Mouse (Mus musculus) G1E-ER4 (cell line): ENCODE measurements around the gene Mettl24. TPM values are rescaled to one million over a fixed set of nuclear protein-coding genes. Genes with fewer than 3 reads are reported as not detected.

Experiments
- GATA1 ChIP-seq: IDR thresholded peaks from one replicate; pipeline ENCODE4 v1.8.0; 2012; ENCODE audit warnings: low read length, inconsistent platforms
- polyA plus RNA-seq: library from polyadenylated mRNA; stranded (reverse); fragments of >175 nt; gene quantifications from 2 replicates; pipeline ENCODE4 v1.2.3, GENCODE M21; 2012

Mettl24 gene
- polyA plus RNA-seq = not detected in 2 replicates

- no peak for TF ChIP-seq GATA1
Observed at GRCm38 (mm10) chr10:40683092-40683867, at the start of gene Mettl24. TSS of gene Mettl24 (plus strand) at chr10:40683282.

DNA sequence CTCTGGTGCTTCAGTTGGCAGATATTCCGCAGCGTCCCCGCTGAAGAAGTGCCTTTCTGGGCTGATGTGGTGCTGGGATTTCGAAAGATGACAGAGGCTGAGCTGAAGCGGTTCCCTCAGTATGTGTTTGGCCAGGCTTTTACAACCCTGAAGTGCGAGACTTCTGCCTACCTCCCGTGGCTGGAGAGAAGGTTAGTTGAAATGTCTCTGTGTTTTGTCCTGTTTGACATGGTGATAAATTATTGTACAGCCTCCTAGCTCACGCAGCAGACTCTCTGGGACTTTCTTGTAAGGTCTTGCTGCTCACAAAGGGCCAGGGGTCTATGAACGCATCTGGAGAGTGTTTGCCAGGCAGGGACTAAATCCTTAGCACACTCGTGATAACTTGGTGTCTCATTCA, 45.8 kb upstream of the Mettl24 start:
- TF ChIP-seq GATA1 = no peak

- TF ChIP-seq GATA1 = no peak
Observed at GRCm38 (mm10) chr10:40638276-40638675, 44.8 kb upstream of the Mettl24 start.

DNA sequence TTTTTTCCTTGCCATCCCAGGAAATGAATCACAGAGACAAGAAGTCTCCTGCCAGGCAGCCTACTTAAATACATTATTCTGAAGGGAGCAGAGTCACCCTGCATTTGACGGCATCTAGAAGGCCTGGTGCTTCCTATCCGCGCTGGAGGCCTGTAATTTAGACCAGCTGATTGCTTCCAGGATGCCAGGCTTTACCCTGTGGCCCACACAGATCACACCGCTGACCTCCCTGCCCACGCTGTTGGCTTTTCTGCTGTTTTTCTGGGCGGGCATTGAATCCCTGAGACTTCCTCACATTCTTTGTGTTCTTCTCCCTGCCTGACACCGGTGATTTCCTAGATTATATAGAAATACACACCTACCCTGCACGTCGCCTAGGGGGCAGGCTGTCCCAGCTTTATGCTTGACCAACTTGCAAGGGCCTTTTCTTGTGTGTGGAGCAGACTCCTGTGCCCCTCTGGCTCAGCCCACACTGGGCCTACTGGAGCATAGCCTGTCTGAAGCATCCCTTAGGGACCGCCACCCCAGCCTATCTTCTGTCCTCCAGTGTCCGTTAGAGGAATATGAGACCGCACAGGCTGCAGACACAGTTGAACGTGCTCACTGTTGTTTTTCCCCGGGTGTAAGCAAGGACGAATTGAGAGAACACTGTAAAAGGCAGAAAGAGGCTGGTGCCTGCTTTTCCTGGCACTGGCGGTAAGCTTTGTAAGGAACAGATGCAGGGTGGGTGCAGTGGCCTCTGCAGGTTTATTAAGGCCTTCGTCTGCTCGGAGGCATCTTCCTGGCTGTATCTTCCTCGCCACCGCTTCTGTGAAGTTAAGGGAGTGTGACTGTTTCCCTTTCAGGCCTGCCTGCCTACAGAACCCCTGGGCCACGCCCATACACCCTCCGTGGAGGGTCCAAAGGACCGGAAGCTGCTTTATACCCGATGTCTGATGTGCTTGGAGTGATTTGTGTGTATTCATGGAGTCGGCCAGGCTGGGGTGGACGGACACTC, 44.0 kb upstream of the Mettl24 start:
- TF ChIP-seq GATA1 = no peak

DNA sequence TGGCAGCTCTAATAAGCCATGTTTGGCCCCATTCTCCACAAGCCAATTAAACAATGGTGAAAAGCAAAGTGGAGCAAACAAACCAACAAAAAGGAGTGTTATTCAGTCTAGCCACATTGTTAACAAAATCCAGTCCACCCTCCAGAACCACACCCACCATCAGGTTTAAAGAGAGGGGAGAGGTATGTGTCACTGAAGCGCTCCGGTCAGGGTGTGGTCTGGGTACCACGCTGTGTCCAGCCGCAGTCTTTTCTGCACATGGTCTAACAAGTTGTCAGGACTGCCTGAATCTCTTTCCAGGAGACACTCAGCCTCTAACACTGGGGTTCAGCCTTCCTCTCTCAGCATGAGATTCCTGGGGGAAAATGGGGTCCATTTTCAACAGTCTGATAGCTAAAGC, 42.7 kb upstream of the Mettl24 start:
- TF ChIP-seq GATA1 = no peak

DNA sequence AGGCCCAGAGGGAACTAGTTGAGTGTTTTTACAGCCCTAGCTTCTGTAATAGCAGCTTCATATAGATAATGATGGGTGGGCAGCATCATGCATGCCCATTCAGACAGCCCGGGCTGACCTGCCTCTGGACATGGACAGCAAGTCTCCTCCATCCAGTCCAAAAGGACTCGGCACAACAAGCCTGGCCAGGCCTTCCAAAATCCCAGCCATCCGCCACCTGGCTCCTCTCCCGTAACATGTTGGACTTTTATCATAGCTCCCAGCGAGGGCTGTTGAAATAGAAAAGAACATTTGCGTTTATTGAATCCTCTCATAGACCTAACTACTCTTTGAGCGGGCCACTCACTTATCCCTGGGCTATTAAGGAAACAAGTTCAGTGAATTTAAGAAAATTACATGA, 41.2 kb upstream of the Mettl24 start:
- no peak for TF ChIP-seq GATA1

DNA sequence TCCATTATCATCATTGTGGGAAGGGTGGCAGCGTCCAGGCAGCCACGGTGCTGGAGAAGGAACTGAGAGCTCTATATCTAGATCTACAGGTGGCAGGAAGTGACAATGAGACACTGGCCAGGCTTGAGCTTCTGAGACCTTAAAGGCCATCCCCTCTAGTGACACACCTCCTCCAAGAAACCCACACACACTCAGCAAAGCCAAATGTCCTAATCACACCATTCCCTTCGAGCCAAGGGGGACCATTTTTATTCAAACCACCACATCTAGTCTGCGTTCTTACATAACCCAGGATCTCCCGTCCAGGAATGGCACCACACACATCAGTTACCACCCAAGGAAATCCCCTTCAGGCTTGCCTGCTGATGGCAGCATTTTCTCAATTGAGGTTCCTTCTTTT, 40.0 kb upstream of the Mettl24 start:
- no peak for TF ChIP-seq GATA1

DNA sequence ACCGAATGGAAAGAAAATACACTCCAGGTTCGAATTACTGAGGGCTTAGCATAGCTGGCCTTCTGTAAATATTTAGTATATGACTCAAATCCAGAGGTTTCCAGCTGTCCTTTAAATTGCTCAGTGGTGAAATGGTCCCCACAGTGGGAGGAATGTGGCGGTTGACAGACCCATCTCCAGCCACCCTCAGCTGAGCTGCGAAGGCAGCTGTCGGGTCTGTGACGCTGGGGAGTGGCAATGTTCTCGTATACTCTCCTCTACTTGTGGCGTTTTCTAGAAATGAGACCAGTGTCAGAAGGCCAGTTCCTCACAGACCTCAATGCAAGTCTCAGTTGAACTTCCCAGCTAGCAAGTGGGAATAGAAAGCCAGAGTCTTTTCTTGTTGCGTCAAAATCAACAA, 38.6 kb upstream of the Mettl24 start:
- no peak for TF ChIP-seq GATA1

- TF ChIP-seq GATA1 = no peak
Observed at GRCm38 (mm10) chr10:40645346-40645745, 37.7 kb upstream of the Mettl24 start.

DNA sequence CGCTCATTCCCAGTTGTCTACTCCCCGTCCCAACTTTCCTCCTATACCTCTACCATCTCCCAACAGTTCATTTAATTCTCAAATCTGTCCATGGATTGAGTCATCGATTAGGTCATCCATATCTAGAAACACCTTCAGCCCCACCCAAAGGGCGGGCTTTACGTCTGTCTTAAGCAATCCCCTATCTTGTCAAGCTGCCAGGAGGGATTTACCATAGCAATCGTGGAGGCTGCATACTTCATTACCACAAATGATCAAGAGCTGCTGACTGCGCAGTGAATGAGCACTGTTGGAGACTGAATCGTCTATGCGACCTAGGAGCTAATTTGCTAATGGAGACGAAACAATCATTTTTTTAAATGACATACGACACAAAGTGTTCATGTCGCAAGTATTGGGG, 34.3 kb upstream of the Mettl24 start:
- TF ChIP-seq GATA1 = no peak

- TF ChIP-seq GATA1 = no peak
Observed at GRCm38 (mm10) chr10:40649634-40650033, 33.4 kb upstream of the Mettl24 start.

DNA sequence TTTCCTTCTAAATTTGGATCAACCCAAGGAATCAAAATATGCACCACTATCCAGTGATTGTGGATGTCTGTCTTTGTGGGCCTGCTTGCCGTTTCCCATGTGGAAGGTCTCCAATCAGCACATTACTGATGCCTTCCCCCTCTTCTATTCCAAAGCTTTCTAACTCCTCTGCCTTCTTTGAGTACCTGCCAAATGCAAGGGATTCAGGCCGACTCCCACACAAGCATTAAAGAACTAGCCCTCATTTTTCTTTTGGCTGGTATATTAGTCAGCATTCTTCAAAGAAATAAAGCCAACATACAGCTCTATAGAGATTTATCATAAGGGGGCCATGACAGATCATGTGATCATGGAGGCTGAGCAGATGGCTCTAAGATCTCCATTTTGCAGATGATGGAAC, 31.4 kb upstream of the Mettl24 start:
- TF ChIP-seq GATA1 = no peak

DNA sequence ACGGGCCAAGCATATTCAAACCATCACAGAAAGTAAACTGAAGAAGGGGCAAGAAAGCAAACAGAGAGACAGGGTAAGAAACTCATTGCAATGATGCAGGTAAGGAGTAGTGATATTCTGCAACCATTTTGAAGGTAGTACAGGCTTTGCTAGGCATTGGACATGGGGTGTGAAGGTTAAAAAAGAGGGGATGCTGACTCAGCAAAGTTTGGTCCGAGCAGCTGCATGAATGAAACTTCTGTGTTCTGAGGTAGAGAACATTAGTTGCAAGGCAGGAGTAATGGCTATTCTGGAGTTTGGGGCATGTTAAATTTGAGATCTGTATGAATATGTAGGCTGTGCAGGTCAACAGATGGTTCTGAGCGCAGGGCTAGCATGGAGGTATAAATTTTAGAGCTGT, 17.8 kb upstream of the Mettl24 start:
- TF ChIP-seq GATA1 = no peak

GRCm38 (mm10) chr10:40666943-40667342, 16.1 kb upstream of the Mettl24 start:
- TF ChIP-seq GATA1 = no peak

DNA sequence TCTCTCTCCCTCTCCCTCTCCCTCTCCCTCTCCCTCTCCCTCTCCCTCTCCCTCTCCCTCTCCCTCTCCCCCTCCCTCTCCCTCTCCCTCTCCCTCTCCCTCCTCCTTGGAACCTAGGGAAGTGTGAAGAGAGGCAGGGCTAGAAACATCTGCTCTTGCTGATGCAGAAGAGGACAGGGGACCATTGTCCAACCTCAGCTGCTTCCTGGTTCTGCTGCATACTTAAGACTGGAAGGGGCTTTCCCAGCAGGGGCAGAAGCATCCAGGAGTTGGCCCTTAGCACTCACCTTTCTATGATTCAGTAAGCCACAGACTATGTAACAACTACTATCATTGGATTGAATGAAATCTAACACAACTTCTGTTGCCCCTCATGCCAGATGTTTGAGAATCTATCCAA, 14.4 kb upstream of the Mettl24 start:
- no peak for TF ChIP-seq GATA1

DNA sequence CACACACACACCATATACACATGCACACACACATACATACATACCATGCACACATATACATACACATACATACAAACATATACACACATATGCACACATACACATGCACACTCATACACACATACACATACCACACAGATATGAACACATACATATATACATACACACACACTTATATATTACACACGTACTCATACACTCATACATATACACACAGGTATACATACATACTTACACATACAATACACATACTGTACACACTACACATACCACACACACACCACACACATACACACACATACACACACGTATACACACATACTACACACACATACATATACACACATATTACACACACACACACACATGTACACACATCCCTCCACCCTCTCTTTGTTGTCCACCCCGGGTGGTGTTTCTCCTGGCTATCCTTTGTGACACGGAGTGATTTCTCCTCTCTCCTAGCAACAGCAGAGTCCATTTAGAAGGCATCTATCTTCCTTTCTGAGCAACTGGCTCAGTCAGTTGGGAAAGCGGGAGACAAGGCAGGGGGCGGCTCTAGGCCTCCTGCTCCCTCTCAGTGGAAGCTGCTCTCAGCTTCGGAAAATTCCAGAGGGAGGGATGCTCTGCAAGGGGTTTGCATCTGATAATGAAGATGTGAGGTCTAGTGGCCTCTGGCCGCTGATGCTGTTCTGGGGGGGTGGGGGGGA, 10.3 kb upstream of the Mettl24 start:
- no peak for TF ChIP-seq GATA1

GRCm38 (mm10) chr10:40673297-40673665, 9.8 kb upstream of the Mettl24 start:
- TF ChIP-seq GATA1 = no peak
